Mouse (Mus musculus): ENCODE measurements around the gene Lck. TPM values are rescaled to one million over a fixed set of nuclear protein-coding genes. Genes with fewer than 3 reads are reported as not detected.
A peak's percentile ranks its signal among the peaks of the same experiment; 100 is the strongest.

Lck gene
- polyA plus RNA-seq, 1 experiment from 2014 or later: 10.6 TPM

DNA sequence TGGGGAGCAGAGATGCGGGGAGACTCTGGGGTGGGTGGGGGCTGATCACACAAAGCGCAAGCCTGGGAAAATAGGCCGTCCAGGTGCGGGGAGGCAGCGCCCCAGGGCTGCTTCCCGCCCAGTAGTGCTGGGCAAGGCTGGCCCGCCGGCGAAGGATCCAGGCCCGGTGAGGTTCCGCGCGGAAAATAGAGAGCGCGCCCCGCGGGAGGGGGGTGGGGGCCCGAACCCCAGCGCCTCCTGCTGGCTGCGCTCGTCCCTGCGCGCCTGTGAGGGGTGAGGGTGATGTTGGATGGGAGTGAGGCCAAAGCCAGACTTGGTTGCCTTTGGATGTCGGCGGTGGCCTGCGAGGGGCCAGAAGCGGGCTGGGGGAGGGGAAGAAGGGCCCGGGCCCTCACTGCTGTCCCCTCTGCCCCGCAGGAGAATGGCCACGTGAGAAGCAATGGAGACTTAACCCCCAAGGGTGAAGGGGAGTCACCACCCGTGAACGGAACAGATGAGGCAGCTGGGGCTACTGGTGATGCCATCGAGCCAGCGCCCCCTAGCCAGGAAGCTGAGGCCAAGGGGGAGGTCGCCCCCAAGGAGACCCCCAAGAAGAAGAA, 59.0 kb downstream of the Lck start:
- peaks cover 33% of the 10 kb centered on the region for H3K4me1 ChIP-seq (replicated peaks; ENCODE audit: control insufficient read depth, insufficient read depth, low read length)
- peak; percentile 75 for DNase-seq (ENCODE audit: low spot score)
- ATAC-seq (ENCODE audit: low FRiP score): peak; percentile 39
- H3K27ac ChIP-seq: peak overlapping the region; percentile 100
- WGBS: 1% methylated on average over 32 of the region's 35 CpGs
- peak overlapping the region; percentile 100 for H3K9ac ChIP-seq
- H3K4me2 ChIP-seq (replicated peaks): peak overlapping the region; percentile 83
- H3K27me3 ChIP-seq (ENCODE audit: control insufficient read depth, insufficient read depth, low read length): no peaks in the 10 kb centered on the region
- H3K9me3 ChIP-seq (ENCODE audit: control insufficient read depth, low read length): no peaks in the 10 kb centered on the region
- H3K4me3 ChIP-seq (replicated peaks; ENCODE audit: low read length): peak overlapping the region; percentile 100
- H3K36me3 ChIP-seq (replicated peaks; ENCODE audit: control insufficient read depth, insufficient read depth): peaks cover 43% of the 10 kb centered on the region

GRCm38 (mm10) chr4:129513891-129514290, 59.5 kb downstream of the Lck start:
- Histone ChIP-seq H3K4me3 (replicated peaks; ENCODE audit: low read length) (peak overlapping the region; percentile 100), H3K36me3 (replicated peaks; ENCODE audit: control insufficient read depth, insufficient read depth) (peaks cover 41% of the 10 kb centered on the region), H3K4me2 (replicated peaks) (peak overlapping the region; percentile 83), H3K27ac (peak overlapping the region; percentile 100), H3K27me3 (ENCODE audit: control insufficient read depth, insufficient read depth, low read length) (no peaks in the 10 kb centered on the region), H3K9ac (peak overlapping the region; percentile 100), H3K4me1 (replicated peaks; ENCODE audit: control insufficient read depth, insufficient read depth, low read length) (peaks cover 38% of the 10 kb centered on the region), H3K9me3 (ENCODE audit: control insufficient read depth, low read length) (no peaks in the 10 kb centered on the region)
- peak; percentile 37 for ATAC-seq (ENCODE audit: low FRiP score)
- DNase-seq (ENCODE audit: low spot score): peak; percentile 36
- WGBS: 0% methylated on average over 26 of the region's 57 CpGs

GRCm38 (mm10) chr4:129513086-129513767, 60.2 kb downstream of the Lck start, which contains the start of gene Marcksl1:
Gene Marcksl1, plus strand, starts transcription at chr4:129513581.
- peak within 1 kb of the TSS; percentile 100 for H3K9ac ChIP-seq
- H3K9me3 ChIP-seq (ENCODE audit: control insufficient read depth, low read length): no peaks in the 10 kb centered on the region
- peak within 1 kb of the TSS; percentile 100 for H3K4me3 ChIP-seq (replicated peaks; ENCODE audit: low read length)
- H3K36me3 ChIP-seq (replicated peaks; ENCODE audit: control insufficient read depth, insufficient read depth): peaks cover 34% of the 10 kb centered on the region
- DNase-seq (ENCODE audit: low spot score) (peak; percentile 90), ATAC-seq (ENCODE audit: low FRiP score) (peak; percentile 88)
- peaks cover 41% of the 10 kb centered on the region for H3K4me1 ChIP-seq (replicated peaks; ENCODE audit: control insufficient read depth, insufficient read depth, low read length)
- peak within 1 kb of the TSS; percentile 100 for H3K27ac ChIP-seq
- peak within 1 kb of the TSS; percentile 83 for H3K4me2 ChIP-seq (replicated peaks)
- no peaks in the 10 kb centered on the region for H3K27me3 ChIP-seq (ENCODE audit: control insufficient read depth, insufficient read depth, low read length)
- 6% methylated on average over 46 of the region's 47 CpGs for WGBS

DNA sequence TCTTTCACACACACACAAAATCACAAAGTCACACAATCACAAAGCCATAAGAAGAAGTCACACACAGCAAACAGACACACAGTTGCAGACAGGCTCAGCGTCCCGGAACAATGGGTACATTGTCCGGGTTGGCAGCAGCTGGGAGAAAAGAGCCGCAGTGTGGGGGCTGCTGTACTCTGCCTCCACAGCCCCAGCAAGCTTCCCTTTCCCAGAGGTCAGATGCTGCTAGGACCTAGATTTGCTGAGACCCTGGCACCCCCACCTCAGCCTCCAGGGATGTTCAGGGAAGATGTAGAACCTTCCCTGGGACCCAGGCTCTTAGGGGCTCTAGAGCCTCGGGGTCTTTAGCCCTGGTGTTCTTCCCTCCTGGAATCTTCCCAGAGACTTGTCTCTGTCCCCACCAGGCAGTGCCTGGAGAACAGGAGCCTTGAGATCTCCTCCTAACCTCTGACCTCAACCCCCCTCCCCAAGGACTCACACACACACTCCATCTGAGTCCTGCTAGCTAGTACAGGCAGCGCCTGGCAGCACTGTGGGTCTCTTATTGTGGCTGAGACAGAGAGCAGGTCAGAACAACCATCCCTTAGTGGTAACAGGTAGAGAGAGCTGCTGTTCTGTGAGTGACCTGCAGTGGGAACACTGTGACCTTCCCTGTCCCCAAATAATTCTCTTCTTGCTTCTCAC, 61.9 kb downstream of the Lck start:
- Histone ChIP-seq H3K9me3 (ENCODE audit: control insufficient read depth, low read length) (no peaks in the 10 kb centered on the region), H3K4me3 (replicated peaks; ENCODE audit: low read length) (no peak overlapping the region), H3K9ac (no peak overlapping the region), H3K36me3 (replicated peaks; ENCODE audit: control insufficient read depth, insufficient read depth) (peaks cover 17% of the 10 kb centered on the region), H3K27ac (peak overlapping the region; percentile 43), H3K4me1 (replicated peaks; ENCODE audit: control insufficient read depth, insufficient read depth, low read length) (peaks cover 41% of the 10 kb centered on the region), H3K27me3 (ENCODE audit: control insufficient read depth, insufficient read depth, low read length) (no peaks in the 10 kb centered on the region), H3K4me2 (replicated peaks) (no peak overlapping the region)
- ATAC-seq (ENCODE audit: low FRiP score): no peak
- WGBS: 7% methylated on average over 6 of the region's 6 CpGs
- no peak for DNase-seq (ENCODE audit: low spot score)

- Histone ChIP-seq H3K27ac (peak overlapping the region; percentile 43), H3K36me3 (replicated peaks; ENCODE audit: control insufficient read depth, insufficient read depth) (peaks cover 10% of the 10 kb centered on the region), H3K4me3 (replicated peaks; ENCODE audit: low read length) (no peak overlapping the region), H3K9ac (no peak overlapping the region), H3K27me3 (ENCODE audit: control insufficient read depth, insufficient read depth, low read length) (no peaks in the 10 kb centered on the region), H3K4me1 (replicated peaks; ENCODE audit: control insufficient read depth, insufficient read depth, low read length) (peaks cover 39% of the 10 kb centered on the region), H3K9me3 (ENCODE audit: control insufficient read depth, low read length) (no peaks in the 10 kb centered on the region), H3K4me2 (replicated peaks) (no peak overlapping the region)
- DNase-seq (ENCODE audit: low spot score) (peak; percentile 50), ATAC-seq (ENCODE audit: low FRiP score) (no peak)
- WGBS: 27% methylated on average over 6 of the region's 6 CpGs
Observed at GRCm38 (mm10) chr4:129510723-129511412, 62.6 kb downstream of the Lck start.

DNA sequence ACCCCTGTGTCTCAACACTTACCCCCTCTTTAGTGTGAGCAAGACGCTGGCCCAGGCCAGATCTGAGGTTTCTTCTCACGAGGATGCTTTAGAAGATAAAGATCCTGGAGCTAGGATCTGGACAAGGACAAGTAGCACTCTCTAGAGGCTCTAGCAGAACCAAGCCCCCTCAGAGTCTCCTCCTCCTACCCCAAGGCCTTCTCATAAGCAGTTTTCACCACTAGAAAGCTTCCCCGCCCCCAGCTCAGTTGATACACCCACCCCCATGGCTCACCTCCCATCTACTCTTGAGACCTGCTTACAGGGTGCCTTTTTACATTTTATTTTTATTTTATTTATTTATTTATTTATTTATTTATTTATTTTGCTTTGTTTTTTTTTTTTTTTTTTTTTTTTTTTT, 63.8 kb downstream of the Lck start:
- WGBS: 59% methylated on average over 3 of the region's 3 CpGs
- Histone ChIP-seq H3K27ac (peak overlapping the region; percentile 21; the same call in 1 of the 2 replicates), H3K36me3 (replicated peaks; ENCODE audit: control insufficient read depth, insufficient read depth) (no peaks in the 10 kb centered on the region)

GRCm38 (mm10) chr4:129508834-129509600, 64.4 kb downstream of the Lck start:
- 42% methylated on average over 15 of the region's 15 CpGs for whole genome bisulfite sequencing
- peak; percentile 28 for DNase-seq (ENCODE audit: low spot score)
- H3K27ac ChIP-seq: peak overlapping the region; percentile 21; the same call in 1 of the 2 replicates

More for the DNA sequence above, 63.8 kb downstream of the Lck start:
- Histone ChIP-seq H3K4me1 (replicated peaks; ENCODE audit: control insufficient read depth, insufficient read depth, low read length) (peaks cover 31% of the 10 kb centered on the region), H3K9ac (no peak overlapping the region), H3K9me3 (ENCODE audit: control insufficient read depth, low read length) (no peaks in the 10 kb centered on the region), H3K27me3 (ENCODE audit: control insufficient read depth, insufficient read depth, low read length) (no peaks in the 10 kb centered on the region), H3K4me3 (replicated peaks; ENCODE audit: low read length) (no peak overlapping the region), H3K4me2 (replicated peaks) (no peak overlapping the region)
- DNase-seq (ENCODE audit: low spot score): no peak
- no peak for ATAC-seq (ENCODE audit: low FRiP score)

DNA sequence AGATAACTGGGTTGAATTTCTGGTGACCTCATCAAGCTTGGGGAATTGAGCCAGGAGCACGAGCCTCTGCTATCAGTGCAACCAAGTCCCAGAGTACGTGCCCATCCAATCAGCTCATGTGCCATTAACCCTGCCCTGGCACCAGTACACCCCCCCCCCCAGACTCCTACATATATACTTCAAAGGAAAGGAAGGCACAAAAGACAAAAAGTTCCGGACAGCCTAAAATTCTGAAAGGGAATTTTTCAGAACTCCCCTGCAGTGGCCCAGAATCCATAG, 65.3 kb downstream of the Lck start:
- no peaks in the 10 kb centered on the region for H3K36me3 ChIP-seq (replicated peaks; ENCODE audit: control insufficient read depth, insufficient read depth)
- H3K27ac ChIP-seq: no peak overlapping the region
- DNase-seq (ENCODE audit: low spot score): no peak
- no peak overlapping the region for H3K4me3 ChIP-seq (replicated peaks; ENCODE audit: low read length)
- H3K9ac ChIP-seq: no peak overlapping the region
- peaks cover 30% of the 10 kb centered on the region for H3K4me1 ChIP-seq (replicated peaks; ENCODE audit: control insufficient read depth, insufficient read depth, low read length)
- no peaks in the 10 kb centered on the region for H3K27me3 ChIP-seq (ENCODE audit: control insufficient read depth, insufficient read depth, low read length)
- H3K9me3 ChIP-seq (ENCODE audit: control insufficient read depth, low read length): no peaks in the 10 kb centered on the region
- WGBS: 73% methylated on average over 3 of the region's 3 CpGs
- H3K4me2 ChIP-seq (replicated peaks): no peak overlapping the region
- ATAC-seq (ENCODE audit: low FRiP score): no peak

More at GRCm38 (mm10) chr4:129508834-129509600, 64.4 kb downstream of the Lck start:
- Histone ChIP-seq H3K4me2 (replicated peaks) (no peak overlapping the region), H3K4me1 (replicated peaks; ENCODE audit: control insufficient read depth, insufficient read depth, low read length) (peaks cover 31% of the 10 kb centered on the region), H3K4me3 (replicated peaks; ENCODE audit: low read length) (no peak overlapping the region), H3K9ac (no peak overlapping the region), H3K9me3 (ENCODE audit: control insufficient read depth, low read length) (no peaks in the 10 kb centered on the region), H3K36me3 (replicated peaks; ENCODE audit: control insufficient read depth, insufficient read depth) (no peaks in the 10 kb centered on the region), H3K27me3 (ENCODE audit: control insufficient read depth, insufficient read depth, low read length) (no peaks in the 10 kb centered on the region)
- ATAC-seq (ENCODE audit: low FRiP score): no peak
